Mouse (Mus musculus): ENCODE measurements around the gene Pnn. TPM values are rescaled to one million over a fixed set of nuclear protein-coding genes. Genes with fewer than 3 reads are reported as not detected.
"Not testable (repeated sequence)": the region's sequence is repeated elsewhere in the genome, so short reads cannot be mapped to it uniquely, and the experiment has no call there.

Pnn gene
- polyA plus RNA-seq, 1 experiment from 2014 or later, result 67.3 TPM

- no peaks in the 10 kb centered on the region for H3K27me3 ChIP-seq (ENCODE audit: insufficient read depth, low read length)
- no peak overlapping the region for H3K9ac ChIP-seq (ENCODE audit: low read depth, low read length)
- 97% methylated on average over 11 of the region's 11 CpGs for WGBS
- H3K4me1 ChIP-seq (replicated peaks; ENCODE audit: insufficient read depth, low read length), result 0 out of 2 replicates have a peak, but pooled peaks cover 6% of the 10 kb centered on the region
- DNase-seq (ENCODE audit: low spot score), result no peak
- TF ChIP-seq CTCF (IDR thresholded peaks at IDR 0.05; ENCODE audit: low read depth), result no peak
- no peak overlapping the region for H3K27ac ChIP-seq
- no peak overlapping the region for H3K4me2 ChIP-seq (ENCODE audit: low read length)
- H3K4me3 ChIP-seq (replicated peaks; ENCODE audit: low read depth, low read length), result no peak overlapping the region
- H3K9me3 ChIP-seq (replicated peaks; ENCODE audit: low read length), result no peaks in the 10 kb centered on the region
- ATAC-seq (replicated peaks; ENCODE audit: low FRiP score, low read depth), result no peak
- H3K36me3 ChIP-seq (ENCODE audit: insufficient read depth, low read length), result peaks cover 11% of the 10 kb centered on the region; the same call in 1 of the 2 replicates
Measured at GRCm38 (mm10) chr12:59056222-59056621, 10.5 kb upstream of the Pnn start.

- not testable (repeated sequence) for H3K9ac ChIP-seq (ENCODE audit: low read depth, low read length); H3K4me1 ChIP-seq (replicated peaks; ENCODE audit: insufficient read depth, low read length); H3K9me3 ChIP-seq (replicated peaks; ENCODE audit: low read length); DNase-seq (ENCODE audit: low spot score); H3K4me3 ChIP-seq (replicated peaks; ENCODE audit: low read depth, low read length); H3K4me2 ChIP-seq (ENCODE audit: low read length); H3K27ac ChIP-seq; ATAC-seq (replicated peaks; ENCODE audit: low FRiP score, low read depth); H3K27me3 ChIP-seq (ENCODE audit: insufficient read depth, low read length)
- peaks cover 11% of the 10 kb centered on the region; the same call in 1 of the 2 replicates for H3K36me3 ChIP-seq (ENCODE audit: insufficient read depth, low read length)
- 86% methylated on average over 5 of the region's 5 CpGs for WGBS
Measured at GRCm38 (mm10) chr12:59058242-59058641, 8.4 kb upstream of the Pnn start.

DNA sequence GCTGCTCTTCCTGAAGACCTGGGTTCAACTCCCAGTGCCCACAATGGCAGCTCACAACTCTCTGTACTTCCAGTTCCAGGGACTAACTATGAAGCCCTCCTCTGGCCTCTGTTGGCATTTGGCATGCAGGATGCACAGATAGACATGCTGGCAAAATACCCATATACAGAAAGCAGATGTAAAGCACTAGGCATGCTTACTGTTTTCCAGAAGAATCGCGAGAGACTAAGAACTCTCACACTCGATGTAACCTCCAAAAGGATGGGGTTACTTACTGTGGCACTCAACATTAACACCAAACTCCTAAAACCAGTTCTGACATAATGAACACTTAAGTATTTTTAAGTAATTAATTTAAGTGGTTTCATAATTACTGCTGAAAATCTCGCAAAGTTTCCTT, 6.4 kb upstream of the Pnn start:
- peak; percentile 7 for DNase-seq (ENCODE audit: low spot score)
- Histone ChIP-seq H3K36me3 (ENCODE audit: insufficient read depth, low read length) (0 out of 2 replicates have a peak, but pooled peaks cover 8% of the 10 kb centered on the region), H3K4me1 (replicated peaks; ENCODE audit: insufficient read depth, low read length) (0 out of 2 replicates have a peak, but pooled peaks cover 6% of the 10 kb centered on the region), H3K27ac (peak overlapping the region; percentile 92; the same call in 1 of the 2 replicates), H3K9me3 (replicated peaks; ENCODE audit: low read length) (no peaks in the 10 kb centered on the region), H3K27me3 (ENCODE audit: insufficient read depth, low read length) (no peaks in the 10 kb centered on the region), H3K4me2 (ENCODE audit: low read length) (peak overlapping the region; percentile 67), H3K4me3 (replicated peaks; ENCODE audit: low read depth, low read length) (peak overlapping the region; percentile 72), H3K9ac (ENCODE audit: low read depth, low read length) (peak overlapping the region; percentile 95)
- 44% methylated on average over 4 of the region's 4 CpGs for WGBS
- TF ChIP-seq CTCF (IDR thresholded peaks at IDR 0.05; ENCODE audit: low read depth), result no peak
- ATAC-seq (replicated peaks; ENCODE audit: low FRiP score, low read depth), result no peak

- ATAC-seq (replicated peaks; ENCODE audit: low FRiP score, low read depth) (peak; percentile 97), DNase-seq (ENCODE audit: low spot score) (peak; percentile 88)
- peak within 1 kb of the TSS; percentile 95 for H3K9ac ChIP-seq (ENCODE audit: low read depth, low read length)
- peak; percentile 24; the same call in 1 of the 2 replicates for TF ChIP-seq CTCF (IDR thresholded peaks at IDR 0.05; ENCODE audit: low read depth)
- H3K36me3 ChIP-seq (ENCODE audit: insufficient read depth, low read length), result 0 out of 2 replicates have a peak, but pooled peaks cover 7% of the 10 kb centered on the region
- H3K27ac ChIP-seq, result peak within 1 kb of the TSS; percentile 92
- H3K27me3 ChIP-seq (ENCODE audit: insufficient read depth, low read length), result no peaks in the 10 kb centered on the region
- peak within 1 kb of the TSS; percentile 72 for H3K4me3 ChIP-seq (replicated peaks; ENCODE audit: low read depth, low read length)
- no peaks in the 10 kb centered on the region for H3K9me3 ChIP-seq (replicated peaks; ENCODE audit: low read length)
- peak within 1 kb of the TSS; percentile 67 for H3K4me2 ChIP-seq (ENCODE audit: low read length)
- under 1% methylated on average over 49 of the region's 49 CpGs for WGBS
- 0 out of 2 replicates have a peak, but pooled peaks cover 6% of the 10 kb centered on the region for H3K4me1 ChIP-seq (replicated peaks; ENCODE audit: insufficient read depth, low read length)
Measured at GRCm38 (mm10) chr12:59060993-59061595, 5.6 kb upstream of the Pnn start, which contains the start of gene Trappc6b. Gene Trappc6b (minus strand): TSS chr12:59061472.

DNA sequence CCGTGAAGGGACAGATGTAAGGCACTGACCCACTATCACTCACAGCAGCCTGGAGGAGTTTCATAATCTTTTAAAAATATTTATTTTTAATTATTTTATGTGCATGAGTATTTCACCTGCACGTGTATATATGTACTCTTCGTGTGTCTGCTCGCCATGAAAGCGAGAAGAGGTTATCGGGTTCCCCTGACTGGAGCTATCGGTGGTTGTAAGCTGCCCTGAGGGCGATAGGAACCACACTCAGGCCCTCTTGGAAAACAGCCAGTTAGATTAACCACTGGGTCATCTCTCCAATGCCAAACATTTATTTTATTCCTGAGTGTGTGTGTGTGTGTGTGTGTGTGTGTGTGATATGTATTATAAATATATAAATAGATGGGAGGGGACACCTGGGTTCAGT, 1.8 kb upstream of the Pnn start:
- no peak for TF ChIP-seq CTCF (IDR thresholded peaks at IDR 0.05; ENCODE audit: low read depth)
- WGBS, result 85% methylated on average over 8 of the region's 8 CpGs
- no peaks in the 10 kb centered on the region for H3K27me3 ChIP-seq (ENCODE audit: insufficient read depth, low read length)
- no peak overlapping the region for H3K9ac ChIP-seq (ENCODE audit: low read depth, low read length)
- no peak for DNase-seq (ENCODE audit: low spot score)
- no peak overlapping the region for H3K4me3 ChIP-seq (replicated peaks; ENCODE audit: low read depth, low read length)
- 0 out of 2 replicates have a peak, but pooled peaks cover 5% of the 10 kb centered on the region for H3K4me1 ChIP-seq (replicated peaks; ENCODE audit: insufficient read depth, low read length)
- no peaks in the 10 kb centered on the region for H3K9me3 ChIP-seq (replicated peaks; ENCODE audit: low read length)
- H3K36me3 ChIP-seq (ENCODE audit: insufficient read depth, low read length), result peaks cover 11% of the 10 kb centered on the region
- no peak overlapping the region for H3K4me2 ChIP-seq (ENCODE audit: low read length)
- no peak for ATAC-seq (replicated peaks; ENCODE audit: low FRiP score, low read depth)
- H3K27ac ChIP-seq, result no peak overlapping the region

- TF ChIP-seq CTCF (IDR thresholded peaks at IDR 0.05; ENCODE audit: low read depth), result no peak
- no peaks in the 10 kb centered on the region for H3K4me1 ChIP-seq (replicated peaks; ENCODE audit: insufficient read depth, low read length)
- ATAC-seq (replicated peaks; ENCODE audit: low FRiP score, low read depth) (no peak), DNase-seq (ENCODE audit: low spot score) (no peak)
- no peaks in the 10 kb centered on the region for H3K27me3 ChIP-seq (ENCODE audit: insufficient read depth, low read length)
- peak overlapping the region; percentile 53; the same call in 1 of the 2 replicates for H3K4me2 ChIP-seq (ENCODE audit: low read length)
- H3K9ac ChIP-seq (ENCODE audit: low read depth, low read length), result no peak overlapping the region
- H3K4me3 ChIP-seq (replicated peaks; ENCODE audit: low read depth, low read length), result peak overlapping the region; percentile 99; the same call in 1 of the 2 replicates
- H3K9me3 ChIP-seq (replicated peaks; ENCODE audit: low read length), result no peaks in the 10 kb centered on the region
- H3K36me3 ChIP-seq (ENCODE audit: insufficient read depth, low read length), result peaks cover 19% of the 10 kb centered on the region
- H3K27ac ChIP-seq, result peak overlapping the region; percentile 92
- 68% methylated on average over 3 of the region's 3 CpGs for WGBS
Measured at GRCm38 (mm10) chr12:59065776-59066175, 908 bp upstream of the Pnn start.

Data from kidney, postnatal 0 days (tissue).